Mouse (Mus musculus) lung, adult 18-20 months (tissue): ENCODE data around the gene Rack1.

Experiments
- DNase-seq, 2 experiments: peaks; one replicate each; pipeline ENCODE4 v3.0.0; 2022; ENCODE audit warnings: mixed read lengths in 2 of 2

Gene Rack1

GRCm38 (mm10) chr11:48796290-48796689 lies 3.8 kb upstream of the Rack1 start:
- no peak for DNase-seq

GRCm38 (mm10) chr11:48797287-48797686 lies 2.8 kb upstream of the Rack1 start:
- DNase-seq = no peak

- no peak for DNase-seq
These were observed 1.8 kb upstream of the Rack1 start for GRCm38 (mm10) chr11:48798308-48798707.

- DNase-seq = no peak
These were observed 880 bp upstream of the Rack1 start for GRCm38 (mm10) chr11:48798984-48799920.

- DNase-seq = no peak
These were observed 2.0 kb downstream of the Rack1 start for GRCm38 (mm10) chr11:48801831-48802772.

GRCm38 (mm10) chr11:48803988-48804387 lies 3.9 kb downstream of the Rack1 start:
- DNase-seq = no peak

GRCm38 (mm10) chr11:48804922-48805321 lies 4.8 kb downstream of the Rack1 start:
- no peak for DNase-seq

- no peak for DNase-seq
These were observed 6.9 kb downstream of the Rack1 start for GRCm38 (mm10) chr11:48806856-48807562.

GRCm38 (mm10) chr11:48807563-48808303 lies 7.6 kb downstream of the Rack1 start:
- no peak for DNase-seq

GRCm38 (mm10) chr11:48808304-48808646 lies 8.1 kb downstream of the Rack1 start:
- DNase-seq = no peak

- no peak for DNase-seq
These were observed 8.8 kb downstream of the Rack1 start for GRCm38 (mm10) chr11:48808737-48809433.

- DNase-seq = no peak
These were observed 9.3 kb downstream of the Rack1 start for GRCm38 (mm10) chr11:48809434-48809830.

GRCm38 (mm10) chr11:48810142-48810541 lies 10.0 kb downstream of the Rack1 start:
- no peak for DNase-seq

- DNase-seq = no peak
These were observed 13.7 kb downstream of the Rack1 start for GRCm38 (mm10) chr11:48813782-48814181.

GRCm38 (mm10) chr11:48815851-48816250 lies 15.7 kb downstream of the Rack1 start:
- DNase-seq = no peak

- DNase-seq = peak; percentile 52 to 54
These were observed 16.2 kb downstream of the Rack1 start for GRCm38 (mm10) chr11:48816281-48816781.

GRCm38 (mm10) chr11:48816800-48817665 lies 16.9 kb downstream of the Rack1 start, which contains the start of gene Trim41:
Gene Trim41 (minus strand): TSS chr11:48817353.
- DNase-seq = peak; percentile 99

- DNase-seq = no peak
These were observed 17.7 kb downstream of the Rack1 start for GRCm38 (mm10) chr11:48817794-48818193.

GRCm38 (mm10) chr11:48818346-48818745 lies 18.2 kb downstream of the Rack1 start:
- DNase-seq = peak; percentile 81 to 88
